Mouse (Mus musculus) spleen, postnatal 36 days (tissue): ENCODE measurements around the gene Sez6l2.
A peak's percentile ranks its signal among the peaks of the same experiment; 100 is the strongest.

Experiments
- DNase-seq, 2 experiments: peaks; one replicate each; pipeline ENCODE4 v3.0.0; 2022; ENCODE audit warnings: low spot score in 2 of 2, mixed read lengths in 1 of 2

Sez6l2 gene

GRCm38 (mm10) chr7:126961095-126961494 is 10.7 kb downstream of the Sez6l2 start:
- no peak for DNase-seq

- DNase-seq, result no peak
These were observed 11.6 kb downstream of the Sez6l2 start for GRCm38 (mm10) chr7:126961965-126962364.

GRCm38 (mm10) chr7:126963548-126964286 is 13.4 kb downstream of the Sez6l2 start:
- peak; percentile 50 to 57 for DNase-seq

- no peak for DNase-seq
These were observed 15.2 kb downstream of the Sez6l2 start for GRCm38 (mm10) chr7:126965568-126965967.

- no peak for DNase-seq
These were observed 17.0 kb downstream of the Sez6l2 start for GRCm38 (mm10) chr7:126967361-126967760.

GRCm38 (mm10) chr7:126975493-126975892 is 25.1 kb downstream of the Sez6l2 start:
- DNase-seq, result peak in 1 of 2 experiments; percentile 24

- no peak for DNase-seq
These were observed 25.4 kb downstream of the Sez6l2 start, which contains the start of gene Cdipt for GRCm38 (mm10) chr7:126975893-126975949. Cdipt (plus strand) TSS chr7:126975914.

- DNase-seq, result peak; percentile 92 to 94
These were observed 25.8 kb downstream of the Sez6l2 start, which contains the start of gene Cdiptos for GRCm38 (mm10) chr7:126975950-126976866. Cdiptos (minus strand) TSS chr7:126976098.

- DNase-seq, result no peak
These were observed 26.6 kb downstream of the Sez6l2 start for GRCm38 (mm10) chr7:126976878-126977459.

- DNase-seq, result peak in 1 of 2 experiments; percentile 33
These were observed 28.5 kb downstream of the Sez6l2 start for GRCm38 (mm10) chr7:126978841-126979240.

- DNase-seq, result no peak
These were observed 31.2 kb downstream of the Sez6l2 start for GRCm38 (mm10) chr7:126981601-126982000.

GRCm38 (mm10) chr7:126982054-126982453 is 31.7 kb downstream of the Sez6l2 start:
- DNase-seq, result no peak

GRCm38 (mm10) chr7:126983113-126983512 is 32.8 kb downstream of the Sez6l2 start:
- DNase-seq, result no peak

- DNase-seq, result no peak
These were observed 34.5 kb downstream of the Sez6l2 start for GRCm38 (mm10) chr7:126984667-126985444.

GRCm38 (mm10) chr7:126986319-126986718 is 36.0 kb downstream of the Sez6l2 start:
- DNase-seq, result no peak

- no peak for DNase-seq
These were observed 38.5 kb downstream of the Sez6l2 start for GRCm38 (mm10) chr7:126988816-126989215.

GRCm38 (mm10) chr7:126996449-126996848 is 46.1 kb downstream of the Sez6l2 start:
- no peak for DNase-seq

- DNase-seq, result no peak
These were observed 49.2 kb downstream of the Sez6l2 start for GRCm38 (mm10) chr7:126999568-126999967.

- no peak for DNase-seq
These were observed 53.3 kb downstream of the Sez6l2 start for GRCm38 (mm10) chr7:127003620-127004019.

- DNase-seq, result no peak
These were observed 53.9 kb downstream of the Sez6l2 start for GRCm38 (mm10) chr7:127004122-127004875.

GRCm38 (mm10) chr7:127007313-127008024 is 57.1 kb downstream of the Sez6l2 start:
- no peak for DNase-seq
